Comparison of ENCODE assay signal across 1 mouse cellular context in the genomic region with DNA sequence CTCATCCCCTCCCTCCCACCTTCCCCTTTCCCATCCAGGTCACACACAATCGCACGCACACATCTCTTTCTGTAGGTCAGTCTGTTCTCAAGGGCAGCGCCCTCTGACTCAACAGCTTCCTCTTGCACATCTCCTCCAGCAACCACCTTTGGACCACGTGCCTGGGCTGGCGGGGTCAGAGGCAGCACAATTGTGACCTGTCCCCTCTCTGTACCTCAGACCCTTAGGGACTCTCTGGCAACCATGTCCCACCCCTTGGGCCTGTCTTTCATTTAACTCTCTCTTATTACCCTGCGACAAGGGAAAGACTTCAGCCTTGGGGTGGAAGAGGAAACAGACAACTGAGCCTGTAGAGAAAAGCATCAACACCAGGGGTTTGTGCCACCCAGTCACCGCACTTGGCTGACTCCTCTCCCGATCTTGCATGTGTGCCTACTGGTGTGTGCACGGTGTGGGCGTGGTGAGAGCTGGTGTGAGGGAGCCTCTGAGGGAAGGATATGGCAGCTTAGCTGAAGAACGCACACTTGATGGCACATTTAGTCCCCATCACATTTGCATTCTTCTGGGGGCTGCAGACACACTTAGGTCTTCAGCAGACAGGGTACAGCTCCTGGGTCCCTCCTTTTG.
TF ChIP-seq lines count a peak whose summit lies in the region.

No protein-coding gene starts in this region.

TF ChIP-seq in MEL, 35 proteins besides CTCF, POLR2A, EP300 and RAD21 (continued from another document):
- TF ChIP-seq GATA1 (IDR thresholded peaks at IDR 0.05; ENCODE audit: low read depth, low read length) (no peak), UBTF (IDR thresholded peaks at IDR 0.05; ENCODE audit: borderline replicate concordance, insufficient read depth, low read depth, low read length) (no peak), NELFE (IDR thresholded peaks at IDR 0.05; ENCODE audit: low read depth, low read length) (0 out of 2 replicates have a peak, but pooled peaks have one; percentile 6), BHLHE40 (IDR thresholded peaks at IDR 0.05; ENCODE audit: borderline replicate concordance, low read depth, low read length) (no peak), ETS1 (IDR thresholded peaks at IDR 0.05; ENCODE audit: low read depth, low read length) (no peak), RCOR1 (IDR thresholded peaks at IDR 0.05; ENCODE audit: low read depth, low read length) (no peak), MAFK (IDR thresholded peaks at IDR 0.05; ENCODE audit: borderline replicate concordance, low read depth, low read length) (0 out of 2 replicates have a peak, but pooled peaks have one; percentile 10), JUND (IDR thresholded peaks at IDR 0.05; ENCODE audit: low read depth, low read length) (no peak), TBP (IDR thresholded peaks at IDR 0.05; ENCODE audit: low read depth, low read length) (no peak), GABPA (IDR thresholded peaks at IDR 0.05; ENCODE audit: low read depth, low read length) (no peak), POLR2AphosphoS2 (IDR thresholded peaks at IDR 0.05; ENCODE audit: low read length) (no peak), ZC3H11A (IDR thresholded peaks at IDR 0.05; ENCODE audit: low read depth, low read length) (no peak), CHD2 (IDR thresholded peaks at IDR 0.05; ENCODE audit: low read length) (no peak), ELF1 (IDR thresholded peaks at IDR 0.05; ENCODE audit: low read depth, low read length) (no peak), MAX (IDR thresholded peaks at IDR 0.05; ENCODE audit: low read length) (peak; percentile 62; the same call in 1 of the 2 replicates), USF1 (IDR thresholded peaks at IDR 0.05; ENCODE audit: low read depth, low read length) (peak; percentile 61), TAL1 (IDR thresholded peaks at IDR 0.05; ENCODE audit: low read length) (no peak)
